Mouse (Mus musculus) CH12.LX (cell line): ENCODE measurements around the gene Prkci. TPM values are rescaled to one million over a fixed set of nuclear protein-coding genes. Genes with fewer than 3 reads are reported as not detected.

Source experiments
- DNase-seq: peaks from one replicate; pipeline ENCODE4 v3.0.0-alpha.2; 2013; ENCODE audit errors: extremely low read depth
- H3K27ac ChIP-seq: 2 replicates; pipeline ENCODE4 v1.5.1; 2012; ENCODE audit warnings: low read depth, mild to moderate bottlenecking, control low read depth, moderate library complexity; ENCODE audit not compliant: insufficient read depth
- H3K27me3 ChIP-seq: replicated peaks from 2 replicates; pipeline ENCODE3; 2012; ENCODE audit warnings: inconsistent platforms
- H3K36me3 ChIP-seq, 2 experiments: replicated peaks in 1 of 2; 2 replicates each; pipeline versions ENCODE3 to v1.6.1; 2012; ENCODE audit warnings: inconsistent platforms in 1 of 2, low read length in 1 of 2, mild to moderate bottlenecking in 1 of 2, mixed read lengths in 1 of 2, moderate library complexity in 1 of 2; ENCODE audit not compliant: control insufficient read depth in 1 of 2, insufficient read depth in 1 of 2
- H3K4me1 ChIP-seq, 2 experiments: 2 replicates each; pipeline ENCODE4 v1.6.1; 2012; ENCODE audit warnings: inconsistent platforms in 1 of 2, moderate library complexity in 1 of 2; ENCODE audit not compliant: insufficient read depth in 2 of 2, control insufficient read depth in 1 of 2
- H3K4me2 ChIP-seq: 2 replicates; pipeline ENCODE4 v1.6.1; 2012; ENCODE audit warnings: low read depth, mild to moderate bottlenecking, control low read depth; ENCODE audit not compliant: poor library complexity, insufficient read depth, severe bottlenecking
- H3K4me3 ChIP-seq, 3 experiments: fragments of 150-350 bp in 1 of 3; sonication (generic) in 1 of 3; replicated peaks in 1 of 3; 2 replicates each; pipeline versions ENCODE3 to v1.5.1; 2011 to 2012; ENCODE audit warnings: low read depth in 2 of 3, low read length in 2 of 3, mild to moderate bottlenecking in 2 of 3, moderate library complexity in 2 of 3, control low read depth in 1 of 3, improper control_type of control experiment in 1 of 3, inconsistent platforms in 1 of 3, mixed read lengths in 1 of 3; ENCODE audit not compliant: poor library complexity in 1 of 3
- H3K79me2 ChIP-seq: replicated peaks from 2 replicates; pipeline ENCODE4 v1.6.1; 2012; ENCODE audit warnings: mild to moderate bottlenecking, moderate library complexity; ENCODE audit not compliant: control insufficient read depth, poor library complexity, insufficient read depth, severe bottlenecking; ENCODE audit errors: extremely low read depth
- H3K9ac ChIP-seq: 2 replicates; pipeline ENCODE4 v1.6.1; 2012; ENCODE audit warnings: low read depth, mild to moderate bottlenecking, control low read depth, moderate library complexity; ENCODE audit not compliant: insufficient read depth
- H3K9me3 ChIP-seq: replicated peaks from 2 replicates; pipeline ENCODE3; 2012; ENCODE audit warnings: low read length, inconsistent platforms, mixed read lengths
- BHLHE40 ChIP-seq: IDR thresholded peaks from 2 replicates; pipeline ENCODE4 v1.6.1; 2011; ENCODE audit warnings: mild to moderate bottlenecking, low read depth, low read length, improper control_type of control experiment
- CHD2 ChIP-seq: IDR thresholded peaks from 2 replicates; pipeline ENCODE4 v1.6.1; 2011; ENCODE audit warnings: low read length, improper control_type of control experiment
- CTCF ChIP-seq, 2 experiments: IDR thresholded peaks in 1 of 2; conservative IDR thresholded peaks in 1 of 2; 2 replicates each; pipeline ENCODE4 v1.5.1; 2011 to 2012; ENCODE audit warnings: low read depth in 2 of 2, low read length in 2 of 2, improper control_type of control experiment in 1 of 2, inconsistent platforms in 1 of 2, mild to moderate bottlenecking in 1 of 2, moderate library complexity in 1 of 2
- EP300 ChIP-seq: IDR thresholded peaks from 2 replicates; pipeline ENCODE4 v1.6.1; 2011; ENCODE audit warnings: low read length, improper control_type of control experiment
- ETS1 ChIP-seq: conservative IDR thresholded peaks from 2 replicates; pipeline ENCODE4 v1.6.1; 2012; ENCODE audit warnings: low read depth, mild to moderate bottlenecking, inconsistent platforms, low read length, improper control_type of control experiment, moderate library complexity
- JUND ChIP-seq: conservative IDR thresholded peaks from 2 replicates; pipeline ENCODE4 v1.6.1; 2011; ENCODE audit warnings: low read depth, low read length, improper control_type of control experiment
- MAFK ChIP-seq: IDR thresholded peaks from 2 replicates; pipeline ENCODE4 v1.6.1; 2011; ENCODE audit warnings: low read length, improper control_type of control experiment; ENCODE audit not compliant: insufficient replicate concordance
- MEF2A ChIP-seq: IDR thresholded peaks from 2 replicates; pipeline ENCODE4 v1.6.1; 2014; ENCODE audit warnings: low read depth, mild to moderate bottlenecking, inconsistent platforms, low read length, improper control_type of control experiment, borderline replicate concordance
- NRF1 ChIP-seq: IDR thresholded peaks from 2 replicates; pipeline ENCODE4 v1.6.1; 2014; ENCODE audit warnings: low read depth, mild to moderate bottlenecking, inconsistent platforms, low read length, improper control_type of control experiment, moderate library complexity
- POLR2A ChIP-seq: IDR thresholded peaks from 2 replicates; pipeline ENCODE4 v1.6.1; 2011; ENCODE audit warnings: low read depth, mild to moderate bottlenecking, improper control_type of control experiment, low read length
- POLR2AphosphoS2 ChIP-seq: IDR thresholded peaks from 2 replicates; pipeline ENCODE4 v1.6.1; 2011; ENCODE audit warnings: low read depth, low read length, improper control_type of control experiment
- SIN3A ChIP-seq: IDR thresholded peaks from 2 replicates; pipeline ENCODE4 v1.6.1; 2012; ENCODE audit warnings: low read length, improper control_type of control experiment, inconsistent platforms
- TCF12 ChIP-seq: IDR thresholded peaks from 2 replicates; pipeline ENCODE4 v1.6.1; 2014; ENCODE audit warnings: low read depth, mild to moderate bottlenecking, inconsistent platforms, low read length, improper control_type of control experiment
- UBTF ChIP-seq: IDR thresholded peaks from 2 replicates; pipeline ENCODE4 v1.6.1; 2012; ENCODE audit warnings: low read depth, mild to moderate bottlenecking, inconsistent platforms, low read length, improper control_type of control experiment, moderate library complexity
- ZMIZ1 ChIP-seq: IDR thresholded peaks from 2 replicates; pipeline ENCODE4 v1.6.1; 2012; ENCODE audit warnings: low read depth, mild to moderate bottlenecking, inconsistent platforms, low read length, improper control_type of control experiment
- ZNF384 ChIP-seq: IDR thresholded peaks from 2 replicates; pipeline ENCODE4 v1.6.1; 2012; ENCODE audit warnings: low read depth, low read length, improper control_type of control experiment, inconsistent platforms
- dilution Hi-C: fragments of 300-500 bp; cut with MboI; formaldehyde crosslinking; loops from 2 replicates; pipeline ENCODE4 v1.14.3; 2020; ENCODE audit warnings: low sequenced_read_pairs; ENCODE audit not compliant: extremely low pct_unique_long_range_greater_than_20kb, extremely low pct_ligation_motif_present
- in situ Hi-C: fragments of 300-500 bp; cut with MboI; formaldehyde crosslinking; loops from 3 replicates; pipeline ENCODE4 v1.14.3; 2019; ENCODE audit warnings: low sequenced_read_pairs, low pct_ligation_motif_present, low pct_unique_long_range_greater_than_20kb, mixed read lengths
- polyA plus RNA-seq: library from polyadenylated mRNA; unstranded; fragments of >175 nt; gene quantifications from 2 replicates; pipeline ENCODE4 v1.2.1, GENCODE M21; 2012; ENCODE audit warnings: low read depth; ENCODE audit not compliant: insufficient read length
- total RNA-seq, 2 experiments: library from RNA; depleted of rRNA; stranded (reverse); fragments of 300-350 nt in 1 of 2; fragments of >200 nt in 1 of 2; gene quantifications; 2 replicates each; pipeline ENCODE4 v1.2.3; 2012 to 2014

Gene Prkci
- total and polyA plus RNA-seq, 3 experiments, result 14.8 to 17.1 (median 16.7) TPM

- Histone ChIP-seq H3K36me3 (no peaks in the 10 kb centered on the region), H3K27me3 (no peaks in the 10 kb centered on the region), H3K4me3 (no peak overlapping the region), H3K4me2 (no peak overlapping the region), H3K9me3 (no peaks in the 10 kb centered on the region), H3K79me2 (no peaks in the 10 kb centered on the region), H3K27ac (no peak overlapping the region), H3K9ac (no peak overlapping the region), H3K4me1 (peaks cover 19 to 72% of the 10 kb centered on the region in 2 experiments)
- in situ Hi-C loops, result no loop called here
- DNase-seq, result no peak
- dilution Hi-C loops, result no loop called here
- no peak for TF ChIP-seq EP300
- TF ChIP-seq JUND, result no peak
- no peak for TF ChIP-seq POLR2AphosphoS2
- TF ChIP-seq UBTF, result no peak
- TF ChIP-seq ZNF384, result no peak
- TF ChIP-seq SIN3A, result no peak
- no peak for TF ChIP-seq BHLHE40
- TF ChIP-seq MAFK, result no peak
- TF ChIP-seq TCF12, result no peak
- no peak for TF ChIP-seq CTCF (conservative IDR thresholded peaks at IDR 0.05 in 1 of 2, IDR thresholded peaks at IDR 0.05 in 1 of 2; ENCODE audit: low read depth in 2 of 2, low read length in 2 of 2)
- no peak for TF ChIP-seq MEF2A
- TF ChIP-seq CHD2, result no peak
- no peak for TF ChIP-seq NRF1
These were observed 89.5 kb downstream of the Prkci start for GRCm38 (mm10) chr3:31085000-31085399.

- Histone ChIP-seq H3K79me2 (no peaks in the 10 kb centered on the region; the same call in 1 of the 2 replicates), H3K4me3 (no peak overlapping the region), H3K27ac (no peak overlapping the region), H3K9ac (no peak overlapping the region), H3K4me2 (peak overlapping the region; percentile 64), H3K4me1 (peaks cover 22 to 81% of the 10 kb centered on the region in 2 experiments), H3K36me3 (no peaks in the 10 kb centered on the region), H3K9me3 (no peaks in the 10 kb centered on the region), H3K27me3 (no peaks in the 10 kb centered on the region)
- in situ Hi-C loops, result no loop called here
- no peak for TF ChIP-seq ZNF384
- TF ChIP-seq ZMIZ1, result no peak
- peak; percentile 63 for TF ChIP-seq ETS1
- TF ChIP-seq POLR2A, result 0 out of 2 replicates have a peak, but pooled peaks have one; percentile 31
- peak; percentile 60; the same call in 1 of the 2 replicates for TF ChIP-seq EP300
- dilution Hi-C loops, result no loop called here
- peak; percentile 47 for DNase-seq
These were observed 93.5 kb downstream of the Prkci start for GRCm38 (mm10) chr3:31088789-31089775.
